Mouse (Mus musculus): ENCODE results near the gene Zdhhc16. TPM values are rescaled to one million over a fixed set of nuclear protein-coding genes. Genes with fewer than 3 reads are reported as not detected.
A peak's percentile ranks its signal among the peaks of the same experiment; 100 is the strongest.

Gene Zdhhc16
- total RNA-seq (2021): 10 to 100 TPM; 36.0 to 36.5 TPM
- long read RNA-seq, experiment 1, transcript Zdhhc16-201 (11 exons, 1,821 nt): major isoform, 29 of 70 reads
- long read RNA-seq, experiment 1, partial matches to known transcripts: 2 of 70 reads
- long read RNA-seq, experiment 1, other reads (novel, unspliced or antisense): 39 of 70 reads
- long read RNA-seq, experiment 2, transcript Zdhhc16-201 (11 exons, 1,821 nt): major isoform, 30 of 76 reads
- long read RNA-seq, experiment 2, partial matches to known transcripts: 2 of 76 reads
- long read RNA-seq, experiment 2, other reads (novel, unspliced or antisense): 44 of 76 reads

DNA sequence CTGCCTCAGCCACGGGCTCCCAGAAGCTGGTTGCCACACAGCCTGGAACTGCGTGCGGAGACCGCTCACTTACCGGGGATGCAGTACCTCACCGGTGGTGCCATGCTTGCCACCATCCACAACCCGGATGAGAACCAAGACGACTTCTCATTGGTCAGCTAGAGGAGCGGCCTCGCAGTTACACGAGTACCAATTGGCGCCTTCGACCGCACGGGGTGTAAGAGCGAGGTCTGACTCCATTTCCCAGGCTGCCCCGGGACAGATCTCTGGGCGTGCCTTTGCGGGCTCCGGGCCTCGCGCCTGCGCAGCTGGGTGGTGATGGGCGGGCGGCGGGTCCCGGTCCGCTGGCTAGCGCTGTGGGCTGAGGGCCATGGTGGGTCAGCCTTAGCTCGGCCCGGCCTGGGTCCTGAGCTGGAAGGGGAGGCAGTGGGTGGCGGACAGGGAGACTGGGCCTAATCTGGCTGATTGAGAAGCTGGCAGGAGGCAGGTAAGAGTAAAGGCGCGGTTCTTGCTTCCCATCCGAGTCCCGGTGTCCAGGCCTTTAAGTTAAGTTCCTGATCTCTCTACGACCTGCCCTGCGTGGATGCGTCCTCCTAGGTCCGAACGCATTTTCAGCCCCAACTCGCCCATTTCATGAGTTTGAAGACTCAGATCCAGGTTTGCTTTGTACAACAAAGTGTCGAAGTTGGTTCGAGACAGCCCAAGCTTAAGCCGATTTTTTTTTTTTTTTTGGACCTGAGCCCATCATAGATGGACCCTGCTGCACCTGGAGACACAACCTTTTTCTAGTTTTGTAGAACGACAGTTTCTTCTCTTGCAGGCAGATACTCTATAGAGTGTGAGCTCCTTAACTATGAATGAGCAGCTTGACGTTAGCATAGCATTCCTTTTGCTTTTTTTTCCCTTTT, at the start of gene Zdhhc16, which contains the start of gene Exosc1:
TSS of gene Zdhhc16 (plus strand) at position 302 of the 908 bp plus-strand sequence.
TSS of gene Exosc1 (minus strand) at position 245 of the 908 bp plus-strand sequence.
- DNase-seq (ENCODE audit: low spot score in 2 of 2): peak; percentile 93 to 97

DNA sequence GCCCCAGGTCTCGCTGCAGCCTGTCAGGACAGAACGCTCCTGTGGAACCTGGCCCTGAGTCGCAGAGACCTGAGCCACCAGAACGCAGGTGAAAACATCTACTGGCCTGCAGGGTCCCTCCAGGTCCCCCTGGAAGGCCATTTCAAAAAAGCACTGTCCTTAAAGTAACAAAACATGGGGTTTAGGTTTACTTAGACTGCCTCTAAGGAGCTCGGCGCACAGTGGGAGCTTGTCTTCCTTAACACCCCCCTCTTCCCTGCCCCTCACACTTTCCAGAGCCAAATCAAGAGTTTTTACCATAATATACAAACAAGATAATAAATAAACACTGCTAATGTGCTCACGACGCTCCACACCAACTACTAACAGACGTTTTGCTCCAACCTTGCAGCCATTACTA, 49.4 kb upstream of the Zdhhc16 start:
- DNase-seq (ENCODE audit: low spot score in 2 of 2): no peak

DNA sequence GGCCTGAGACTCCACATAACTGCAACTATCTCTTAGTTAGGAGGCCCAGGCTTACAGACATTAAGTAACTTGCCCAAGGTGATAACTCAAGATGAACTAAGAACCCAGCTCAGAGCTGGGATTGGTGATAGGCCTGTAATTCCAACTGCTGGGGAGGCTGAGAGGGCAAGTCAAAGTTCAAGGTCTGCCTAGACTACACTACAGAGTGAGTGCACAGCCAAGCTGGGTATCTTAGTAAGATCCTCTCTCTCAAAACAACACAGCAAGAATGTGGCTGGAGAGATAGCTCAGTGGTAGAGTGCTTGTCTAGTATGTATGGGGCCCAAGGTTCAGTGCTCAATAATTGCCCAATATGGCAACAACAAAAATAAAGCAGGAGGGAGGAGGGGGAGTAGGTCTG, 45.1 kb upstream of the Zdhhc16 start:
- DNase-seq (ENCODE audit: low spot score in 2 of 2): no peak

DNA sequence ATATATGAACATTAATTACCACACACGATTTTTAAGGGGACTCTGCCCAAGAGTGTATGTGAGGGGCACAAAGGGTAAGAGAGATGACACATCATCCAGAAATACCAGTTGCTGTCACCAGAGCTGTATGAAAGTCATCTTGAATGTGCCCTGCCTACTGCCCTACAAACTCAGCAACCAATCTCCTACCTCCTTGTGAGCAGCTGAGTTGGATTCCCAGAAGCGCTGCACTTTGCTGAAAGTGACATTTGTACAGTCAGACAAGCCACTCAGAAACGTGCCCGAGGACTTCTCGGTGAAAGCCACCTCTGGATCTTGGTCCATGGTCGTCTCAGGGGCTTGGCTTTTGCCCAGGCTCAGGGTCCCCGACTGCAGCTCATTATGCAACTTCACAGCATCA, 38.3 kb upstream of the Zdhhc16 start:
- DNase-seq (ENCODE audit: low spot score in 2 of 2): no peak

DNA sequence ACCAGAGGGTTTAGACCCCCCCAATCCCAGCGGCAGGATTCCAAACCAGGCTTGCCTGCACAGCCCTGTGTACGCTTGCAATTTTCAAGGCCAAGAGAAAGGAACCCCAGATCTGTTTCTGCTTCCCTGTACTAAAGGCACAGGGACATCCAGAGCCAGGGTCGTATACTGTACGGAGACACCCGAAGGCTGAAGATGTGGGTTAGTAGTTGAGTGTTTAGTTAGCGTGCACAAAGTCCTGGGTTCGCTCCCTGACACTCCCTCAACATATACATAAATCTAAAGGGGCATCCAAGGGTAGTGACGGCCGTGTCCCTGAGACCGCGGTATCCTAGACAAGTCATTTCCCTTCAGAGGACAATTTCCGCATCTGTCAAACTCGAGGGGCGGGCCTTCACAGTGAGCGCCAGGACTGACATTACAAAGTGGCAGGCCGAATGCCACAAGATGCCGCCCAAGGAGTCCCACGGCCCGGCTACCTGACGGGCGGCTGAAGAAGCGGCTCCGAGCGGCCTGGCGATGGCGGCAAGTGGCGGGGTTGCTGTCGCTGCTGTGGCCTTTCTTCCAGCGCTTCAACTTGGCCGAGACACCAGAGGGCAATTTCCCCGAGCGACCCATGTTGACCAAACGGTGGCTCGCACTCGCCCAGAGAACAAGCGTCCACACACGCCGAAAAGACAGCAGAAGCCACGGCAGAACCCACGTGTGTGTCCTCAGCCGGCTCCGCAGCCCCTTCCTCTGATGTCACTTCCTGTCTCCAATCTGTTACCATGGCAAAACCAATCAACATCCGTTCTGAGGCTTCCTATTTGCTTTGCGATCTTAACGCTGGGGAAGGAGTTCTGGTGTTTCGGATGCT, 37.6 kb upstream of the Zdhhc16 start, which contains the start of gene Rrp12:
TSS of gene Rrp12 (minus strand) at position 714 of the 859 bp plus-strand sequence.
- peak; percentile 40 to 73 for DNase-seq (ENCODE audit: low spot score in 2 of 2)

DNA sequence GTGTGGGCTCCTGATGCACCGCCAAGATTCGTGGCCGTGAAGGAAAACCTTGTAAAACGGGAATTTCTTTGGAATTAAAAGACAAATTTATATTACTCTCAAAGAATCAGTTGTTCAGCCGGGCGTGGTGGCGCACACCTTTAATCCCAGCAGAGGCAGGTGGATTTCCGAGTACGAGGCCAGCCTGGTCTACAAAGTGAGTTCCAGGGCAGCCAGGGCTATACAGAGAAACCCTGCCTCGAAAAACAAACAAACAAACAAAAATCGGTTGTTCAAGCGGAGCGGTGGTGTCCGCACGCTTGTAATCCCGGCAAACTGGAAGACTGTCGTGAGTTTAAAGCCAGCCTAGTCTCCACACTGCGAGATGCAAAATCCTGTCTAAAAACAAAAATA, 37.0 kb upstream of the Zdhhc16 start:
- DNase-seq (ENCODE audit: low spot score in 2 of 2): no peak

DNA sequence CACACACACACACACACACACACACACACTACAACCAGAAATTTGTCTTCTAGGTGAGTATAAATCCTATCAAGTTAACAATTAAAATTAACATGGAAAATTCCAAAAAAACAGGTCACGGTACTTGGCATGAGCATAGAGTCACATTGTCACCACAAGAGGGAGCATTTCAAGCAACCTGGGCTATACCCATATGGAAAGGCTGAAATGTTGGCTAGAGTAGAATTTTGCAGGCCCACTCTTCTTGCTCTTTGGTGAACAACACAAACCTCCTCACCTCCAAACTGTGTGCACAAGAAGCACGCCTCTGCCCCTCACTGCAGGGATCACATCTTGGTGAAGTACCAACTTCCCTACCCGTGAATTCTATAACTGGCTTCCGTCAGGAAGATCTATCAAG, 34.4 kb upstream of the Zdhhc16 start:
- DNase-seq (ENCODE audit: low spot score in 2 of 2): no peak

DNA sequence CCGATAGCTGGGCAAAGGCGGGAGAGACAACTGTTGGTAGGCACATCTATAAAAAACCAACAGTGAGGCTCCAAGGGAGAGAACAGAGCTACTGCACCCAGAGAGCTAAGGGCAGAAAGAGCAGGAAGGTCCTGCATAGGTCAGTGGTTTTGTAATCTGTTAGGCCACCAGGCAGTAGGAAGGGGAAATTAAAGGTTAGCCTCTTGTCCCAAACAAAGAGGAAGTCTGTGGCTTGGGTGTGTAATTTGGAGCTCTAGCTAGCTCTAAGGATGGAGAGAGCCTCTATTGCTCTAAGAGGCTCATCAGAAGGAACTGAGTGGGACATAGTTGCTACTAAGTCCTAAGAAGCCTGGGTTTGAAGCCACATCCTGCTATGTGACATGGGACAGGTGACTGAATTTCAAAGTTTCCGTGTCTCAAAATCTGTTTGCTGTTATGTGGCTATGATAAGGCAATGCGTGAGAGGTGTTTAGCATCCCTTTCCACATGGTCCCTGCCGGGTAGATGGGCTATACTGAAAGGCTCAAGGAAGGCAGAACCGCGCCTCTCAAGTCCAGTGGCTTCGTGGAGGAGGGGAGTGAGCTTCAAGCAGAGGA, 32.7 kb upstream of the Zdhhc16 start:
- no peak for DNase-seq (ENCODE audit: low spot score in 2 of 2)

DNA sequence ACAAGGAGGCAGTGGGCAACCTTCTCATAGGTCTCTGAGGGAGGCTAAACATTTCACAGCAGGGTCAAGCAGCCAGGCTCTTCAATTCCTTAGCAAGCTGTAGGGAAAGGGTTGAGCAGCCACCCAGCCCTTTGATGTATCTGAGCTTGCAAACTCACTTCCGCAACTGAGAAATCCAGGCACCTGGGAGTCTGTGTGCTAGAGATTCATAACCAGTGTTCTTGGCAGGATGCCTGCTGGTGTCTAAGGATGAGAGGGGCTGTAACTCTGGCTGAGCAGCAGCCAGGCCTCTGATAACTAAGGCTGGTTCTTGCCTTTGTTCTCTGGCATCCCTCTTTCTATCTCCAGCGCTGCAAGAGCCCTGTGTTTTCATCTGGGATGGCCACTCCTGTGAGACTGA, 31.6 kb upstream of the Zdhhc16 start:
- DNase-seq (ENCODE audit: low spot score in 2 of 2): no peak

DNA sequence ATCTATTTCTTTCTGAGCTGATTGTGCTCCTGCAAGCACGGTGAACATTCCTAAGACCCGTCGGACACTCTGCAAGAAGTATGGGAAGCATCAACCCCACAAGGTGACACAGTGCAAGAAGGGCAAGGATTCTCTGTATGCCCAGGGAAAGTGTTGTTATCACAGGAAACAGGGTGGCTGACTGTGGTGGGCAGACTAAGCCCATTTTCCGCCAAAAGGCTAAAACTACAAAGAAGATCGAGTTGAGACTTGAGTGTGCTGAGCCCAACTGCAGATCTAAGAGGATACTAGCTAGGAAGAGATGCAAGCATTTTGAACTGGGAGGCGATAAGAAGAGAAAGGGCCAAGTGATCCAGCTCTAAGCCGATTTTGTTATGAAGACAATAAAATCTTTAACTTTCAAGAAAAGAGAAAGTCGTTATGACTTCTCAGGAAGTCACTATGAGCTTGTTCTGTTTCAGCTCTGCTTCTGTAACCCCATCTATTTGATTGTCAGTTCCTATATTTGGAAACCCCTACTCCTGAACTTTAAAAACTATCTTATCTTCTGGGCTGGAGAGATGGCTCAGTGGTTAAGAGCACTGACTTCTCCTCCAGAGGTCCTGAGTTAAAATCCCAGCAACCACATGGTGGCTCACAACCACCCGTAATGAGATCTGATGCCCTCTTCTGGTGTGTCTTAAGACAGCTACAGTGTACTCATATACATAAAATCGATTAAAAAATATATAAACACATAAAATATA, 30.3 kb upstream of the Zdhhc16 start:
- DNase-seq (ENCODE audit: low spot score in 2 of 2): no peak

DNA sequence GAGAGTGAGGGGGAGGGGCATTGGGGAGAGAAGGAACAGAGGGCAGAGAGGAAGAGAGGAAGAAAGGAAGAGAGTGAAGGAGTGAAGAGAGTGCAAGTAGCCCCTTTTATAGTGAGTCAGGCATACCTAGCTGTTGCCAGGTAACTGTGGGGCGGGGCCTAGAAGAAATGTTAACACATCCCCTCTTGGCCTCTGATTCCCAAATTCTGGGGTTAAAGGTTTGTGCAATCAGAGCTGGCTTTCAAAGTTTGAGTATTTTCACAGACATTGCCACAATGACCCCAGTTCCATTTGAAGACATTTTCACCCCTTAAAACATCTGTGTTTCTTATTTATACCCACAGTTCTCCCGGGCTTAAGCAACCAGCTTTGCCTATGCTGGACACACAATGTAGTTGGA, 28.0 kb upstream of the Zdhhc16 start:
- no peak for DNase-seq (ENCODE audit: low spot score in 2 of 2)

DNA sequence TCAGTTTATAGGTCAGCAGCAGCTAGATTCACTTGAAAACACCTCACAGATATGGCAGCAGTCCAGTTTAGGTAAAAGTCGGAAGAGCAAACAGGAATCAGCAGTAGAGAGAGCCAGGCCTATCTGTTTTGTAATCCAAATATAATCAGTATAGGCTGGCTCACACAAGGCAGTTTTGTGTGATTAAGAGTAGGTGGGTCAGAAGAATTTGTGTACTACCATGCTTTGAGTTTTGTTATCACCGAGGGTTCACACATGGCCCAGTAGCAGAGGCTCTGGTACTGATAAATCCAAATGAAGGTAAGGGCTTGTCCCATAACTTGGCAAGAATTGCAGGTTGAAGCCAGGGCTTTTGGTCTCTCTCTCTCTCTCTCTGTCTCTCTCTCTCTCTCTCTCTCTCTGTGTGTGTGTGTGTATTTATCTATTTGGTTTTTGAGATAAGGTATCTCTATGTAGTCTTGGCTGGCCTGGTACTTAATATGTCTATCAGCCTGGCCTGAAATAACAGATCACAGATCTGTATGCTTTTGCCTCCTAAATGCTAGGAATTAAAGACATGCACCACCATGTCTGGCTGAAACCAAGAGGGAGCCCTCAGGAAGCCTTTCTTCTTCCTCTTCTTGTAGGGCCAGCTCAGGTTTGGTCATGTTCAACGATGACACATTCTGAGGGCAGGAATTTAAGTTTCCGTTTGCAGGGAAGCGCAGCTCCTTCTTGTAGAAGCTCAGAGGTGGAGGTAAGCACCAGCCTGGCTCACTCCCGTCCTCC, 26.8 kb upstream of the Zdhhc16 start:
- no peak for DNase-seq (ENCODE audit: low spot score in 2 of 2)

DNA sequence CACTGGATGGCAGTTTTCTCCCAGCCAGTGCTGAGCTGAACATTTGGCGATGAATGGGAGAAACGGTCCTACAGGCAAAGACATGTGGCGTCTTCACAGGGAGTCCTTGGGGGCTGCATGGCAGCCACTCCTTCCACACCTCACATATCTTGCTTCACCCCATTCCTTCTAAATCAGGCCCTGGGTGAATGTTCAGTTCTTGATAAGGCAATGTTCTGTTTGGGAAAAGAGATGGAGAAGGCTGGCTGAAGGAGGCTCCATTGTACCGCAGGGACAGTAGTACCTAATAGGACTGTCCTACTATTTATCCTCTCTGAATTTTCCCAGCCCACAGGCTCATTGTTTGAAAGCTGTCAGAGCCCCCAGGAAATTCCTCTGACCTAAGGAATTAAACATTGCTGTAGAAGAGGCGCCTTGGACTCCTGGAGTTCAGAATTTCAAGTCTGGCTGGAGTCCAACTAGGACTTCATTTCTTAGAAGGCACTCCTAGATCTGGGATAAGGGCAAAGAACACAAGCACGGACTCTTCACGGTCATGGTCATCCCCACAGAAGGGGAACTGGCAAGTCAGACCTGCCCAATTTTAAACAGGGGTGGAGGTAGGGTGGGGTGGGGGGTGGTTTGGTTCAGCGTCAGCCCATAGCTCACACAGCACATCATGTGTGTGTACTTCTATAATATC, 26.1 kb upstream of the Zdhhc16 start:
- DNase-seq (ENCODE audit: low spot score in 2 of 2): no peak

DNA sequence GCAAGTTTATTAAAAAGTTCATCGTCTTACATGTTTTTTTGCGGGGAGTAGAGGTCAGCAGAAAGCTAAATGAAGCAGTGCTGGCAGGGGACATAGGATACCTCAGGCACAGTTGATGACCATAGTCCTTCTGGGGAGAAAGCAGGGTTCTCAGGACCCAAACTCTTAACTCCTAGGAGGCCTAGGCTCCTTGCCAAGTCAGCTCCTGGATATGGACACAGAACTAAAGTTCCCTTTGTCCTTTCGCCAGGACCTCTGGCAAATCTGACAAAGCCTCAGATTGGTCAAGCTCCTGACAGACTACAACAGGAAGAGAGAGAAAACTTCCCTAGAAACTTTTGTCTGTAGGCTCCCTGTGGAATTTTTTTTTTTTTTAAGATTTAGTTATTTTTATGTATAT, 24.5 kb upstream of the Zdhhc16 start:
- no peak for DNase-seq (ENCODE audit: low spot score in 2 of 2)

DNA sequence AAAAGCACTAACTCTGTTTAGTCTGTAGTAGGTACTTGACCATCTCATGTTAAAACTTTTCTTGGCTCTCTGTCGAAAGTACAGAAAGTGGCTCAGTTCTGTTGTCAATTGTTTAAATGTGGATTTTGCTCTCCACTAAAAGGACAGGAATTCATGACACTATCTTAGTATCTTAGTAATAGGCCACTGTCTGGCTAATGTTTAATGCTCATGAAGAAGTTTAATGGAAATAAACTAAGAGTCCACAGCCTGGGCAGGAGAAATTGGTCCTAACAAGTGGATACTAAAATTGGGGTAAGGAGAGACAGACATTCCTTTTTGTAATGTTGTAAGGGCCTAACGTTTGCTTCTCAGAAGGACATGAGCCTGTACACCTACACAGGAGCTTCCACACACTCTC, 22.9 kb upstream of the Zdhhc16 start:
- DNase-seq (ENCODE audit: low spot score in 2 of 2): no peak

DNA sequence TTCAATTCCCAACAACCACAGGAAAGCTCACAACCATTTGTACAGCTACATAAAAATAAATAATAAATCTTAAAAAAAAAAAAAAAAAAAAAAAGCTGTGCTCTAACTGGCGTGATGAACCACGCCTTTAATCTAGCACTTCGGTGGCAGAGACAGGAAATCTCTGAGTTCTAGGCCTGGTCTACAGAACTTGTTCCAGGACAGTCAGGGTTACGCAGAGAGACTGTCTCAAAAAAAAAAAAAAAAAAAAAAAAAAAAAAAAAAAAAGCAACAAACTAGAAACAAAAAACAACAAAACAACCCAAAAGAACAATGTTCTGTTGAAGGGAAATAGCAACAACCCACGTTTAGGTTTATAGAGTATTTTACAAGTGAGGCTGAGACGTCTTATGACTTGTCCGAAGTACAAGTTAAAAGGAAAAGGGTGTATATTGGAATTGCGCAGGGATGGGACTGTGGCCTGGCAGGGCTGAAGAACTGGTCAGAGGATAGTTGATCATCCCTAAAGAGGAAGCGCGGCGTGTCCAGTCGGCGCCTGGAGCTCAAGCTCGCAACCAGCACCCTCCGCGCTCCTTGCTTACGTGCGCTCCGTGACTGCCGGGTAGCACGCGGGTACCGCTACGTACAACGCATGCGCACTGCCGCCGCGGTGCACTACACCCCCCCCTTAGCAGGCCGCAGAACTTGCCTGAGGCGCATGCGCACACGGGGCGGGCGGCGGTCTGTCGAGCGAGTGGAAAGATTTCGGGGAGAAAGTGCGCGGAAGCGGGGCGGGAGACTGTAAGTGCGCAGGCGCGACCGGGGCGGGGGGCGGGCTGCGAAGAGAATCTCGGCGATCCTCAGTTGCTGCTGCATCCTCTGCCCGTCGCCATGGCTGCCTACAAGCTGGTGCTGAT, 21.9 kb upstream of the Zdhhc16 start, which contains the start of gene Pgam1:
TSS of gene Pgam1 (plus strand) at position 746 of the 896 bp plus-strand sequence.
- peak; percentile 97 for DNase-seq (ENCODE audit: low spot score in 2 of 2)
